ENCODE assay signal across 8 mouse cellular contexts in the genomic region with DNA sequence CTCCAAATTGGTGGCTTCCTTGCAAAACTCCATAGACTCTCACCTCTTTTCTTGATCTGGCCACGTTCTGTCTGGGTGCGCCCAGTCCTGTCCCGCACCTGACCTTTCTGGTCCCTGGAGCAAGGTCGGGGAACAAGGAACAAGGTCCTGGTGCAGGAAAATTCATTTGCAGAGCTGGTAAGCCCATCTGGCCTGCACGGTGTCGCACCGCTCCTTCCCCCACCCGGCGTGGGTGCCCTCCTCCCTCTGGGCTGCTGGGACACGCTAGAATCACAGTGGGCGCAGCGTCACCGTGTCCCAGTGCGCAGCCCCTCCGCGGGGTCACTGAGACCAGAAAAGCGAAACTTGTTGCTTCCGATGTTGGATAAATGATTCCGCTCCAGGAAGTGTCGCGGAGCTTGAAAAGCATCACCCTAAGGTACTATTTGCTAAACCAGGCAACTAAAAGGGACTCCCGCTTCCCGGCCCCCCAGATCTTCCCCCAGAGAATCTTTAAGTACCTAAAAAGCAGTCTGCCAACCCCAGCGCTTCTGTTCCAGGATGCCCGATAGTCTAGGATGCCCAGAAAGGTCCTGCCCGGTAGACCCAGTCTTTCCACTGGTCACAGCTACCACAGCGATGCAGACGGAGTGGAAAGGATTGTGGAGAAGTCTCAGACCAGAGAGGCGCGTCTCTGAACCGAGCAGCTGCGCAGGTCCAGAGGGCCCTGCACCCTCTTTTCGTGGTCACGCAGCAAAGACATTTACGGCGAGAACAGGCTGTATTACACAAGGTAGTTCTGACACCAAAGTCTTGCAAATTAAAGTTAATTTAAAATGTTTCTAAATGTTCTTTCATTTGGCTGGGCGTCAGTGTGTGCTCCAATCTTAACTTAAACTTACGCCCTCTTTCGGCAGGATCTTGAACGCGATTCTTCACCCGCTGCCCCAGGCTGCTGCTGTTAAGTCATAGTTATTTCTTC. TPM values are rescaled to one million over a fixed set of nuclear protein-coding genes. Genes with fewer than 3 reads are reported as not detected.
DNase-seq lines count a peak whose midpoint lies in the region; ATAC-seq lines count a peak whose summit lies in the region.

A gene (minus strand): TSS at position 717 of the 961 bp plus-strand sequence.

- no peaks in the 10 kb centered on the region for H3K27me3 ChIP-seq in stomach, embryonic 14.5 days (ENCODE audit: control insufficient read depth, insufficient read depth, low read length)

- ATAC-seq in stomach, embryonic 14.5 days (ENCODE audit: insufficient number of reproducible peaks, insufficient read depth, low FRiP score, low read depth) = no peak
- no peak for ATAC-seq in erythroid progenitor cell, adult 5-6 weeks (replicated peaks; ENCODE audit: low FRiP score, poor library complexity, severe bottlenecking)

- peak within 1 kb of the TSS; percentile 83 for H3K4me3 ChIP-seq in brown adipose tissue, adult 24 weeks (ENCODE audit: insufficient read depth, low read depth, low read length)
- H3K4me3 ChIP-seq in stomach, embryonic 14.5 days (ENCODE audit: low read depth, low read length) = peak within 1 kb of the TSS; percentile 59

- peak within 1 kb of the TSS; percentile 98 for H3K27ac ChIP-seq in brown adipose tissue, adult 24 weeks (replicated peaks; ENCODE audit: low read depth, low read length)
- peak within 1 kb of the TSS; percentile 71; the same call in 1 of the 2 replicates for H3K27ac ChIP-seq in stomach, embryonic 14.5 days (ENCODE audit: low read length)

- H3K4me1 ChIP-seq in brown adipose tissue, adult 24 weeks (ENCODE audit: control insufficient read depth, insufficient read depth, insufficient read length, low read length) = peaks cover 6% of the 10 kb centered on the region
- H3K4me1 ChIP-seq in stomach, embryonic 14.5 days (ENCODE audit: control insufficient read depth, insufficient read depth, low read length) = peaks cover 9% of the 10 kb centered on the region; the same call in 1 of the 2 replicates

- peak; percentile 78 for DNase-seq in R1 (ENCODE audit: low read depth, low spot score)
- DNase-seq in gastrocnemius, postnatal 14 days = peak; percentile 30
- peak; percentile 36 for DNase-seq in induced T-regulatory cell, adult 2 months (ENCODE audit: low read depth)
- DNase-seq in left cerebral cortex, postnatal 25 days (ENCODE audit: low spot score in 2 of 2) = peak; percentile 58 to 68
- peak; percentile 73 for DNase-seq in mesoderm, embryonic 11.5 days (ENCODE audit: low read depth, low spot score)

- H3K9me3 ChIP-seq in stomach, embryonic 14.5 days (ENCODE audit: control insufficient read depth, low read depth, low read length) = no peaks in the 10 kb centered on the region

- peak within 1 kb of the TSS; percentile 30; the same call in 1 of the 2 replicates for H3K9ac ChIP-seq in stomach, embryonic 14.5 days (replicated peaks; ENCODE audit: low read depth, low read length)

- H3K4me2 ChIP-seq in stomach, embryonic 14.5 days (replicated peaks; ENCODE audit: low read depth, low read length) = peak within 1 kb of the TSS; percentile 95

- 1% methylated on average over 42 of the region's 42 CpGs for WGBS in stomach, embryonic 14.5 days

- intact Hi-C loops in gastrocnemius, postnatal 14 days (cut with DNase I; ENCODE audit: low total_unique reads) = loop anchor here (5.0 kb wide), 1 partner anchor 155 kb away; no protein-coding TSS in a partner anchor
- intact Hi-C loops in left cerebral cortex, postnatal 25 days (cut with DNase I) = loop anchor here (1.0 to 5.0 kb wide), 3 partner anchors 45 to 500 kb away; no protein-coding TSS in a partner anchor

- no peaks in the 10 kb centered on the region for H3K36me3 ChIP-seq in stomach, embryonic 14.5 days (ENCODE audit: control insufficient read depth, insufficient read depth, low read length)

RNA-seq across cellular contexts. Expression of the gene that starts here (rescaled TPM):
- 67.8 and 71.3 TPM in 2 replicates for polyA plus RNA-seq in brown adipose tissue, adult 24 weeks (2012; ENCODE audit: insufficient read depth, insufficient read length, missing spikeins)
- 10 to 100 TPM; 11.0 to 11.9 TPM for total RNA-seq in gastrocnemius, postnatal 14 days (2021)
- 10 to 100 TPM; 10.2 to 12.8 TPM for total RNA-seq in left cerebral cortex, postnatal 25 days (2021)
- polyA plus RNA-seq in stomach, embryonic 14.5 days (2014; fragmentation: Nextera tagmentation; extraction: Ambion mirVana) = 5.3 and 5.9 TPM in 2 replicates
- not detected in 2 replicates for total RNA-seq in erythroid progenitor cell, adult 5-6 weeks (2015; ENCODE audit: low replicate concordance)
- total RNA-seq in erythroid progenitor cell, adult 5-6 weeks (2017; ENCODE audit: low replicate concordance) = not detected in 2 replicates

Comparison
In these comparisons a context has a peak if more than half of its experiments do, and no peak if none do; other contexts are left out.
1. RNA of the gene that starts here (total RNA-seq): 10.2 to 12.8 TPM in left cerebral cortex, postnatal 25 days and 11.0 to 11.9 TPM in gastrocnemius, postnatal 14 days; not detected in erythroid progenitor cell, adult 5-6 weeks; every median in the first group is over 10 times any median in the second.
2. Peak in every context shown above with its lines, with median percentiles within 50 percentile points of each other: DNase-seq.